Mouse (Mus musculus): ENCODE measurements around the gene Olfr56. TPM values are rescaled to one million over a fixed set of nuclear protein-coding genes. Genes with fewer than 3 reads are reported as not detected.

Olfr56 gene
- polyA plus RNA-seq, 1 experiment: not detected

DNA sequence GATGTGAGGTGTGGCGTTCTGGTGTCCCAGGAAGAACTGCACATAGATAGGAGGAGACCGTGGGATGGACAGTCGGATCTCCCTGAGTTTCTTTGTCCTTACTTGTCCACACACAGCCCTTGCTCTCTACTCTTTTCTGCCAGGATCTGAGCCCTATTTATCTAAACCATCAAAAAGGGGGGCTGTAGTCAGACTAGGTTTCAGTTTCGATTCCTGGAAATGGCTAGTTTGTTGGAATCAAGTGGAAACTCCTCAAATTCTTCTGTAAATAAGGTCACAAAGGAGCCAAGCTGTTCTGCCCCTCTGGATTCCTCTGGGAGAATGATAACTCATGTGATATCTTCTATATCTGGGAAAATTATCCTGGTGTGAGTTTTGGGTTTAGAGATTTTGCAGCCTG lies 102.7 kb downstream of the Olfr56 start:
- Histone ChIP-seq H3K27ac (replicated peaks; ENCODE audit: low read depth, low read length) (peak overlapping the region; percentile 90), H3K4me1 (ENCODE audit: control insufficient read depth, insufficient read depth, insufficient read length, low read length) (peaks cover 23% of the 10 kb centered on the region), H3K4me3 (ENCODE audit: insufficient read depth, low read depth, low read length) (peak overlapping the region; percentile 37; the same call in 1 of the 2 replicates)

DNA sequence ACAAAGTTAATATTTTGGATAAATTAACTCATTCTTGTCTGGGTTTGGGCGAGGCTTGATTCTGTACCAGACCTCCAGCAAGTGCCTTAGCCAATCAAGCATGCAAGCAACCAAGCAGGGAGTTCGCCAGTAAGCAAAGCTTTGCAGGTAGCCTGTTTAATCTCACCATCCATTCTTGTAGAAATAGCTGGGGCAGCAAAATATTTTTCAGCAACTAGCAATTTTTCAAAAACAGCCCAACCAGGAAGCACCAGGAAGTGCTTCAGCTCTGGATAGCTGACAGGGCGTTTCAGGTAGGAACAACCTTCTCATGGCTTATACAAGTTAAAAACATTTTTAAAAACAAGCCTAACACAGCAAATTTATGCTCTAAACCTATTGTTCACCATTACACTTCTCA lies 103.2 kb downstream of the Olfr56 start:
- H3K4me1 ChIP-seq (ENCODE audit: control insufficient read depth, insufficient read depth, insufficient read length, low read length): peaks cover 23% of the 10 kb centered on the region
- peak overlapping the region; percentile 67 for H3K27ac ChIP-seq (replicated peaks; ENCODE audit: low read depth, low read length)
- H3K4me3 ChIP-seq (ENCODE audit: insufficient read depth, low read depth, low read length): no peak overlapping the region

DNA sequence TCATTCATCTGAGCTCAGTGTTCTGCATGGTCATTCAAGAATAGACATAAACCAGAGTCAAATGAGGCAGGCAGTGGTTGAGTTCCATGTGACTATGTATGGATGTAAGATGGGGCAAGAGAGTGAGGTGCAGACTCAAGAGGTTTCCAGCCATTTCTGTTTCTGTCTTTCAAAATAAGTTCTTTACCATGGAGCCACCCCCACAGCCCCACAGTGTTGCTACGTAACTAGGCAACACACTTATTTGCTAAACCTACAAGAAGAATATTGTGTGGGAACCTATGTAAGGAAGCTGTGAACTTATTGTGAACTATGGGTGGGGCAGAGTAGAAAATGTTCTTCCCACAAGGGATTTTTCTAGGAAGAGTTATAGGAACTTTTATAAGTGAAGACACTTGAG lies 104.5 kb downstream of the Olfr56 start:
- peaks cover 25% of the 10 kb centered on the region for H3K4me1 ChIP-seq (ENCODE audit: control insufficient read depth, insufficient read depth, insufficient read length, low read length)
- peak overlapping the region; percentile 65 for H3K27ac ChIP-seq (replicated peaks; ENCODE audit: low read depth, low read length)

GRCm38 (mm10) chr11:49083808-49084207 lies 105.1 kb downstream of the Olfr56 start:
- Histone ChIP-seq H3K4me3 (ENCODE audit: insufficient read depth, low read depth, low read length) (no peak overlapping the region), H3K4me1 (ENCODE audit: control insufficient read depth, insufficient read depth, insufficient read length, low read length) (peaks cover 28% of the 10 kb centered on the region), H3K27ac (replicated peaks; ENCODE audit: low read depth, low read length) (peak overlapping the region; percentile 58)

More for the DNA sequence above, 104.5 kb downstream of the Olfr56 start:
- H3K4me3 ChIP-seq (ENCODE audit: insufficient read depth, low read depth, low read length): no peak overlapping the region

DNA sequence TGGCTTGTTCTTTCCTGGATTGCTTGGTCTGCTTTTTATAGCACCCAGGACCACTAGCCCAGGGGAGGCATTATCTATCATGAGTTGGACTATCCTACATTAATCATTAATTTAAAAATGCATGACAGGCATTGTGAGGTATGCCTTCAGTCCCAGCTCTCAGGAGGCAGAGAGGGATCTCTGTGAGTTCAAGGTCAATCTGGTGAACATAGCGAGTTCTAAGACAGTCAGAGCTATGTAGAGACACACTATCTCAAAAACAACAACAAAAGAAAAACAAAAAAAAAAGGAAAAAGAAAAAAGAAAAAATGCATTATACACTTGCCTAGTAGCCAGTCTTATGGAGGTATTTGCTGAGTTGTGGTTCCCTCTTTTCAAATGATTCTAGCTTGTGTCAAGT lies 105.7 kb downstream of the Olfr56 start:
- peak overlapping the region; percentile 75 for H3K27ac ChIP-seq (replicated peaks; ENCODE audit: low read depth, low read length)
- H3K4me3 ChIP-seq (ENCODE audit: insufficient read depth, low read depth, low read length): no peak overlapping the region
- H3K4me1 ChIP-seq (ENCODE audit: control insufficient read depth, insufficient read depth, insufficient read length, low read length): peaks cover 28% of the 10 kb centered on the region

DNA sequence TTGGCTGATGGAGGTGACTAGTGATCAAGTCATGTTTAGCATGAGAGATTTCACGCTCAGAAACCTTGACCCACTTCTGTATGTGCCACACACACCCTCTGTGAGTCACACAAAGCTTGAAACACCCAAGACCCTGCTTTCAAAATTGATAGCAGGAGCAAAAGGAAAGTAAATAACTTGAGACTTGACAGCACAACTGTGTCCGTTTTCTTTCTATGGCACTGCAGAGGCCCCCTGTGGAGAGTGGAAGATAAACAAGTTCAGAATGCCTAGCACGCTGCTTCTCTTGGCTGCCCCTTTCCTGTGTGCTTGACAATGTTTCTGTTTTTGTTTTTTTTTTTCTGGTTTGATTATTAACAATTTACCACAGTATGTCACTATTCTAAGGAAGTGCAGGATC lies 106.2 kb downstream of the Olfr56 start:
- no peak overlapping the region for H3K4me3 ChIP-seq (ENCODE audit: insufficient read depth, low read depth, low read length)
- H3K4me1 ChIP-seq (ENCODE audit: control insufficient read depth, insufficient read depth, insufficient read length, low read length): peaks cover 28% of the 10 kb centered on the region
- peak overlapping the region; percentile 75 for H3K27ac ChIP-seq (replicated peaks; ENCODE audit: low read depth, low read length)

GRCm38 (mm10) chr11:49086858-49087361 lies 108.2 kb downstream of the Olfr56 start:
- Histone ChIP-seq H3K27ac (replicated peaks; ENCODE audit: low read depth, low read length) (peak overlapping the region; percentile 89), H3K4me3 (ENCODE audit: insufficient read depth, low read depth, low read length) (peak overlapping the region; percentile 67), H3K4me1 (ENCODE audit: control insufficient read depth, insufficient read depth, insufficient read length, low read length) (peaks cover 24% of the 10 kb centered on the region)

DNA sequence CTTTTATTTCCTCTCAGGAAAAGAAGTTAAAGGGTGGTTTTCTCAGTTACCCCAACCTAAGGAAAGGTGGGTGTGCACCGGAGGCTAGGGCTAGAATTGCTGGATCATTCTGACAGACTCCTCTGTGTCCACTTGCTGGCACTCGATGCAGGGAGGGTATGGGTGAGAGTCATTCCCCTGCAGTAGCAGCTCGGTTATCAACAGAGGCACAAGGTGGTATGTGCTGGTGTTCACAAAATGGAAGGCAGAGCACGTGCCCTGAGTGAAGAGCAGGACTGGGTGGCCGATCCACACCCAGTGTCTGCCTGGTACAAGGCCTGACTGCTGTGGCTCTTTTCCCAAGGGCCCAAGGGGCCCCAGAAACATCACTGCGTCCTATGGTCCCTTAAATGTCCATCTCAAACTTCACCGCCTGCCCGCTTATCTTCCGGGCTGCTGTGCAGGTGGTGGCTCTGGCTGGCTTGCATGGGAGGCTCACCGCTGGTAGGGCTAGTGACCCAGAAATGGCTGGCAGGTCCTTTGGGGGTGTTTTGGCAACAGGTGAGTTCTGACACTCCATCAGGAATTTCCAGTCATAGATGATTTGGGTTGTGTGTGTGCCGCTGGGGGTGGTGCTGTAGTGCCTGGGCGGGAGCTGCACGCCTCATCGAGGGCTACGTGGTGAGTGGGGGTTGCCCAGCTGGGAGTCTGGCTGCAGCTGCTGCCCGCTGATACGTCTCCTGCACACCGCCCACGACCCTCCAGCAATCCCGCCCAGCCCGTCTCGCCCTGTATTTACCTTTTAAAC lies 109.3 kb downstream of the Olfr56 start:
- Histone ChIP-seq H3K4me3 (ENCODE audit: insufficient read depth, low read depth, low read length) (peak overlapping the region; percentile 27), H3K27ac (replicated peaks; ENCODE audit: low read depth, low read length) (peak overlapping the region; percentile 31), H3K4me1 (ENCODE audit: control insufficient read depth, insufficient read depth, insufficient read length, low read length) (peaks cover 22% of the 10 kb centered on the region)

DNA sequence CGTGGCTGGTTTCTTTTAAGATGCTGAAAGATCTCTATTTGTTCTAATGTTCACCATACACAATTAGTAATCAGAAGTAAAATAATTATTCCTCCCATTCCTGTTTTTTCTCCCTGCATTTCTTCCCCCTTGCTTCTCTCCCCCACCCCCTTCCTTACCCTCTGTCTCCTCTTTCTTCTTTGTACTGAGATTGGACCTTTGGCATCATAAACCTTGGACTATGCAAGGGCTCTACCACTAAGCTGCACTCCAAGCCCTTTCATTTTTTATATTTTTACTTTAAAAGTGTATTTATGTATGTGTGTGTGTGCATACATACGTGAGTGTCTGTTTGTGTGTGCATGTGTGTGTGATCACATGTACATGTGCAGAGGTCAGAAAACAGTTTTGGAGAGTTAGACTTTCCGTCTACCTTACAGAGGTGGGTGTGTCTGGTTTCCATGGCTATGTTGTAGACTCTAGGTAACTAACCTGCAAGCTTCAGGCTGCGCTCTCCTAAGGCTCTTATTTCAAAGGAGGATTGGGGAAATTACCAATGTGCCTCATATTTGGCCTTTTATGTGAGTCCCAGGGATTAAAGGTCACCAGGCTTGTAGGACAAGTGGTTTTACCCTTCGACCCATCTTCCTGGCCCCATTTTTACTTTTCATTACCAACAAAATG lies 110.4 kb downstream of the Olfr56 start:
- Histone ChIP-seq H3K4me1 (ENCODE audit: control insufficient read depth, insufficient read depth, insufficient read length, low read length) (peaks cover 15% of the 10 kb centered on the region), H3K4me3 (ENCODE audit: insufficient read depth, low read depth, low read length) (no peak overlapping the region), H3K27ac (replicated peaks; ENCODE audit: low read depth, low read length) (no peak overlapping the region)

DNA sequence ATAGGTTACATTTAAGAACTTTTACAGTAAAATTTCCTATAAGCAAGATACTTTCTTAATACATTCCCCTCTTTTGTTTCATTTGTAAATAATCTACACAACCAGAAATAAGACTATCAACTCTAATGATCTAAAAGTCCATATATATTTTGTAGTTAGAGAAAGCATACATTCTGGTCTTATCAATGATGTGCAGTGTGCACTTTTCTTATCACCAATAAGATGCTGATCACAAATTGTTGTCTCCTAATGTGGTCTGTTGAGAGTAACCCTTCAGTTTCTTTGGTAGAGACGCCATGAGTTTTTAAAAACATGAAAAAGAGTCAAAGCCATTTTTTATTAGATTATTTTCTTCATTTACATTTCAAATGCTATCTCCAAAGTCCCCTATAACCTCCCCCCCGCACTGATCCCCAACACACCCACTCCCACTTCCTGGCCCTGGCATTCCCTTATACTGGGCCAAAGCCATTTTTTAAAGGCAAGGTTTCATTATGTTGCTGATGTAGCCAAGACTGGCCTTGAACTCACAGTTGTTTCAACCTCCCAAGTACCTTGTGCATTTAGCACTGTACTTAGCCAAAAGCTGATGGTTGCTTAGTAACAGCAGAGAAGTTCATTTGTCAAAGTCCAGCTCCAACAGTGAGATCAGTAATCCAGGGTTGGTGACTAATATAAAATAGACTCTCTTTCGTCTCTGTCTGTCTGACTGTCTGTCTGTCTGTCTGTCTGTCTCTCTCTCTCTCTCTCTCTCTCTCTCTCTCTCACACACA lies 111.2 kb downstream of the Olfr56 start:
- no peak overlapping the region for H3K4me3 ChIP-seq (ENCODE audit: insufficient read depth, low read depth, low read length)
- peaks cover 13% of the 10 kb centered on the region for H3K4me1 ChIP-seq (ENCODE audit: control insufficient read depth, insufficient read depth, insufficient read length, low read length)
- H3K27ac ChIP-seq (replicated peaks; ENCODE audit: low read depth, low read length): no peak overlapping the region

DNA sequence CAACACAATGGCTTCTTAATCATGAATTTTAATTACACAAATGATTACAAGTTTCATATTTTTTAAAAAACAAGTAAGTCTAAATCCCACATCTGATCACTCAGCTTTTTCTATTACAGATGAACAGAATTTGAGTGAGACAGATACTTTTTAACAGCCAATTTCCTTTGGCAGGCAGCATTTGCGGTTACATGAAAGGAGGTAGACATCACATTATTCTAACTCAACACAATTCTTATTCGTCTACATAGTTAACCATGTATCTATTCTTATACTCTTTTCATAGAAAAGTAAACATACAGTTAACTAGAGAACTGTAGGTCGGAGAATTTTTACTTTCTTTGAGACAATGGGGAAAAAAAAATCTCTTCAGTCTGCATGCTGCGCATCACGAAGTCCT lies 111.9 kb downstream of the Olfr56 start:
- no peak overlapping the region for H3K27ac ChIP-seq (replicated peaks; ENCODE audit: low read depth, low read length)
- H3K4me3 ChIP-seq (ENCODE audit: insufficient read depth, low read depth, low read length): no peak overlapping the region
- peaks cover 13% of the 10 kb centered on the region for H3K4me1 ChIP-seq (ENCODE audit: control insufficient read depth, insufficient read depth, insufficient read length, low read length)

DNA sequence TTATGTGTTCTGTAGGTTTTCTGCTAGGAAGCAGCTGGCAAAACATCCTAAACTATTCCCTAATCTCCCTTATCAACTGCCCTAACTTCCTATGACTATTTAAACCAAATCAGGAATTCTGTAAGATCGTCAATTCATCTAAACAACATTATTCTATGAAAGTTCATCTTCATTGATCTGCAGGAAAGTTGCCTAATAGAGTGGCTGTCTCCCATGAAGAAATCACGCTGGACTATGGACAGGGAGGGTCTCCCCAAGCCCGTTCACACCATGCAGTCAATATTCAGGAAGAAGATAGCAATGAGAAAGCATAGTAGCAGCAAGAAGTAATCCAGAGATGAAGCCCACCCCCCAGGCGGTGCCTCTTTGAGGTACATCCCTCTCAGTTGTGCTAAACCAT lies 112.5 kb downstream of the Olfr56 start:
- 0 out of 2 replicates have a peak overlapping the region, but pooled peaks have one; percentile 20 for H3K27ac ChIP-seq (replicated peaks; ENCODE audit: low read depth, low read length)

GRCm38 (mm10) chr11:49092053-49092586 lies 113.4 kb downstream of the Olfr56 start:
- Histone ChIP-seq H3K4me1 (ENCODE audit: control insufficient read depth, insufficient read depth, insufficient read length, low read length) (peaks cover 7% of the 10 kb centered on the region), H3K4me3 (ENCODE audit: insufficient read depth, low read depth, low read length) (no peak overlapping the region), H3K27ac (replicated peaks; ENCODE audit: low read depth, low read length) (no peak overlapping the region)

More for the DNA sequence above, 112.5 kb downstream of the Olfr56 start:
- H3K4me1 ChIP-seq (ENCODE audit: control insufficient read depth, insufficient read depth, insufficient read length, low read length): peaks cover 13% of the 10 kb centered on the region
- no peak overlapping the region for H3K4me3 ChIP-seq (ENCODE audit: insufficient read depth, low read depth, low read length)

- Histone ChIP-seq H3K4me3 (ENCODE audit: insufficient read depth, low read depth, low read length) (no peak overlapping the region), H3K27ac (replicated peaks; ENCODE audit: low read depth, low read length) (no peak overlapping the region), H3K4me1 (ENCODE audit: control insufficient read depth, insufficient read depth, insufficient read length, low read length) (peaks cover 6% of the 10 kb centered on the region)
Measured at GRCm38 (mm10) chr11:49092786-49093185, 114.1 kb downstream of the Olfr56 start.

Measured in brown adipose tissue, adult 24 weeks (tissue).